Mouse (Mus musculus): Measurements from ENCODE around the gene Wnt3a. TPM values are rescaled to one million over a fixed set of nuclear protein-coding genes. Genes with fewer than 3 reads are reported as not detected.
A peak's percentile ranks its signal among the peaks of the same experiment; 100 is the strongest.
"Not testable (repeated sequence)": the region's sequence is repeated elsewhere in the genome, so short reads cannot be mapped to it uniquely, and the experiment has no call there.

Gene Wnt3a
- polyA plus RNA-seq, 2 experiments: 1.2 to 1.3 TPM

DNA sequence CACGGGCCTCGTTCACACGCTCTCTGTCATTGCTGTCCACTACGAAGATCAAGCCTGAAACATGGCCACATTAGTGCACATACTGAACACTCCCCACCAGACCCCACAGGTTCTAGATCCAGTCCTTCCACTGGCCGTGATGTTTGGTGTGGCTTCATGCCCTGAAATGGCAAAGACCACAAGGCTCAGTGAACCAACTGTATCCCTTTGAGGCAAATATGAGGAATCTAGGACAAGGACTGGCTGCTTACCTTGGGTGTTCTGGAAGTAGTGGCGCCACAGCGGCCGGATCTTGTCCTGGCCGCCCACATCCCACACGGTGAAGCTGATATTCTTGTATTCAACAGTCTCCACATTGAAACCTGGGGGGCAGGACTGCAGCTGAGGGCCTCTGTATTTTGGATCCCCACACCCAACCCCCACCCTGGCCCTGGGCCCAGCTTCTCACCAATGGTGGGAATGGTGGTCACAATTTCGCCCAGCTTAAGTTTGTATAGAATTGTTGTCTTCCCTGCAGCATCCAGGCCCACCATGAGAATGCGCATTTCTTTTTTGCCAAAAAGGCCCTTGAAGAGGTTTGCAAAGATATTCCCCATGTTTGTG, 77.6 kb downstream of the Wnt3a start:
- 90% methylated on average over 12 of the region's 12 CpGs for WGBS

DNA sequence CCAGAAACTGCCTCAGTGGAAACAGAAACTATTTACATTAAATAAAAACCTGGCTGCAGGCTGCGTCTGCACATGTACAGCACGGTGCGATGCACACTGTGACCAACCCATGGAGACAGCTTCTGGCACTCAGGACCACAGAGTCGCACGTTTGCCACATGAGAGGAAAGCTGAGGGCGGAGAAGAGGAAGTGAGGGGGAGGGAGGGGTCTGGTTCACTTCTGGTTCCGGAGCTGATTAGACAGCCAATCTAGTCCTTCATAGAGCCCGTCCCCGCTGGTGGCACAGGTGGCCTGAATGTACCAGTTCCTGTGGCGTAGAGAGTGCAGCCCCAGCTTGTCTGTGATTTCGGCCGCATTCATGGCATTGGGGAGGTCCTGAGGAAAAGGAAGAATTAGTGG, 78.2 kb downstream of the Wnt3a start:
- not testable (repeated sequence) for H3K27me3 ChIP-seq (ENCODE audit: control insufficient read depth, insufficient read depth, low read length); H3K4me1 ChIP-seq (ENCODE audit: control insufficient read depth, insufficient read depth, low read length); ATAC-seq (ENCODE audit: low FRiP score, low read depth); H3K4me3 ChIP-seq (replicated peaks; ENCODE audit: low read length); H3K9ac ChIP-seq (ENCODE audit: low read depth, low read length, severe bottlenecking); H3K4me2 ChIP-seq (replicated peaks; ENCODE audit: low read depth, low read length, severe bottlenecking); H3K27ac ChIP-seq (replicated peaks; ENCODE audit: low read depth, low read length); DNase-seq (ENCODE audit: low spot score); H3K9me3 ChIP-seq (ENCODE audit: control insufficient read depth, low read length)
- H3K36me3 ChIP-seq (ENCODE audit: control insufficient read depth, insufficient read depth, low read length): peaks cover 55% of the 10 kb centered on the region
- WGBS: 86% methylated on average over 12 of the region's 12 CpGs

More for the DNA sequence above, 77.6 kb downstream of the Wnt3a start:
- H3K27ac ChIP-seq (replicated peaks; ENCODE audit: low read depth, low read length): no peak overlapping the region
- H3K4me3 ChIP-seq (replicated peaks; ENCODE audit: low read length): no peak overlapping the region
- peaks cover 3% of the 10 kb centered on the region; the same call in 1 of the 2 replicates for H3K4me1 ChIP-seq (ENCODE audit: control insufficient read depth, insufficient read depth, low read length)
- H3K9ac ChIP-seq (ENCODE audit: low read depth, low read length, severe bottlenecking): no peak overlapping the region
- no peaks in the 10 kb centered on the region for H3K27me3 ChIP-seq (ENCODE audit: control insufficient read depth, insufficient read depth, low read length)
- peaks cover 62% of the 10 kb centered on the region for H3K36me3 ChIP-seq (ENCODE audit: control insufficient read depth, insufficient read depth, low read length)
- DNase-seq (ENCODE audit: low spot score) (no peak), ATAC-seq (ENCODE audit: low FRiP score, low read depth) (no peak)
- H3K9me3 ChIP-seq (ENCODE audit: control insufficient read depth, low read length): no peaks in the 10 kb centered on the region
- H3K4me2 ChIP-seq (replicated peaks; ENCODE audit: low read depth, low read length, severe bottlenecking): no peak overlapping the region
- TF ChIP-seq POLR2A (IDR thresholded peaks at IDR 0.05; ENCODE audit: borderline replicate concordance, extremely low read depth, insufficient read depth, insufficient read length): no peak

DNA sequence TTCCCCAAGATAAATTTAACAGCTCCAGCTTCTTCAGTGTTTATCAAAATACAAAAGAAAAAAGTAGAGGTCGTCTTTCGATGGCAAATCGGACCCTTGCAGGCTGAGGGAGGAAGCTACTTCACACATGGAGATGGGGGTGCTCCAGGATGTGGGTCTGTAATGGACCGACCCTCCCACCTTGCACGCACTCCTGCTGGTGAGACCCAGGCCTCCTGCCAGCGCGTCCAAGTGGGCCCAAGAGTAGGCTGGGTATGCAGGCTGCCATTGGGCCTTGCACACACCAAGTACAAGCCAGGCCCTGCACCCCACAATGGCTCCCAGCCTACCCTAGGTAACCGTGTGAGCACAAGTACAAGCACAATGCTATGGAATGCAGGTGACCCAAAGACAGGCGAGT, 79.0 kb downstream of the Wnt3a start:
- not testable (repeated sequence) for H3K27me3 ChIP-seq (ENCODE audit: control insufficient read depth, insufficient read depth, low read length); DNase-seq (ENCODE audit: low spot score); H3K27ac ChIP-seq (replicated peaks; ENCODE audit: low read depth, low read length); H3K4me2 ChIP-seq (replicated peaks; ENCODE audit: low read depth, low read length, severe bottlenecking); ATAC-seq (ENCODE audit: low FRiP score, low read depth); H3K9me3 ChIP-seq (ENCODE audit: control insufficient read depth, low read length); H3K9ac ChIP-seq (ENCODE audit: low read depth, low read length, severe bottlenecking); H3K4me3 ChIP-seq (replicated peaks; ENCODE audit: low read length); H3K4me1 ChIP-seq (ENCODE audit: control insufficient read depth, insufficient read depth, low read length)
- 88% methylated on average over 7 of the region's 9 CpGs for WGBS
- peaks cover 56% of the 10 kb centered on the region for H3K36me3 ChIP-seq (ENCODE audit: control insufficient read depth, insufficient read depth, low read length)

DNA sequence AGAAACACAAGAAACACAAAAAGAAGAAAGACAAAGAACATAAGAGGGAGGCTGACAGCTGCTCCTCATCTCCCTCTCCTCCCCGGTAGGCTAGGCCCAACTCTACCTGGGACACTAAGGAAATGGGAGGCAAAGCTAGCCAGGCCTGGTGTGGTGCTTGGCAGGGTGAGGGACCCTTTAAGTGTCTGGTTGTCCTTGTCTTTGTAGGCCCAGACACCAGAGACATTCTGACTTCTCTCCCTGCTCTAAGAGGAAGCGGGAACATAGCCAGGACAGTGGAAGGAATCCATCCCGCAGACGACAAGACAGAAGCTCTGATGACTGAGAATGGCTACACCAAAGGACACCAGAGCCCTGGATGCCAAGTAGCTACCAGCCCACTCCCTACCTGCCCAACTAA, 80.5 kb downstream of the Wnt3a start:
- DNase-seq (ENCODE audit: low spot score) (no peak), ATAC-seq (ENCODE audit: low FRiP score, low read depth) (no peak)
- Histone ChIP-seq H3K9me3 (ENCODE audit: control insufficient read depth, low read length) (no peaks in the 10 kb centered on the region), H3K4me3 (replicated peaks; ENCODE audit: low read length) (no peak overlapping the region), H3K36me3 (ENCODE audit: control insufficient read depth, insufficient read depth, low read length) (peaks cover 62% of the 10 kb centered on the region), H3K9ac (ENCODE audit: low read depth, low read length, severe bottlenecking) (no peak overlapping the region), H3K4me1 (ENCODE audit: control insufficient read depth, insufficient read depth, low read length) (peaks cover 6% of the 10 kb centered on the region; the same call in 1 of the 2 replicates), H3K27ac (replicated peaks; ENCODE audit: low read depth, low read length) (no peak overlapping the region), H3K4me2 (replicated peaks; ENCODE audit: low read depth, low read length, severe bottlenecking) (no peak overlapping the region), H3K27me3 (ENCODE audit: control insufficient read depth, insufficient read depth, low read length) (no peaks in the 10 kb centered on the region)
- no peak for TF ChIP-seq POLR2A (IDR thresholded peaks at IDR 0.05; ENCODE audit: borderline replicate concordance, extremely low read depth, insufficient read depth, insufficient read length)
- WGBS: 83% methylated on average over 4 of the region's 4 CpGs

DNA sequence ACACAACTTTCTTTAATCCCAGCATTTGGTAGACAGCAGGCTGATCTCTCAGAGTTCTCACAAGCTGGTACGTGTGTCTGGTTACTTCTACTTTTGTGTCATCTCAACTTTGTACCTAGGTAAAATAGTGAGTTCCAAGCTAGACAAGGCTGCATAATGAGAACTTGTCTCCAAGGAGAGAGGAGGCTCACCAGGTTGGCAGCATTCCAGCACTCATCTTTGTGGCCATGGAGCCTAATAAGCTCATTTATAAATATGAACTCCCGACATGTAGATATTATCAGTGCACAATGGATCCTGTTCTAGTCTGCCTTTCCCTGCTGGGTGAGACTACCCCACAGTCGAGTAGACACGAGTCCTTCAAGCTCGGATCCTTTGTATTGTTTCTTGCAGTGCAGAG, 81.0 kb downstream of the Wnt3a start:
- TF ChIP-seq POLR2A (IDR thresholded peaks at IDR 0.05; ENCODE audit: borderline replicate concordance, extremely low read depth, insufficient read depth, insufficient read length): no peak
- H3K4me3 ChIP-seq (replicated peaks; ENCODE audit: low read length): peak overlapping the region; percentile 85
- WGBS: 73% methylated on average over 5 of the region's 5 CpGs
- ATAC-seq (ENCODE audit: low FRiP score, low read depth) (no peak), DNase-seq (ENCODE audit: low spot score) (no peak)
- H3K27me3 ChIP-seq (ENCODE audit: control insufficient read depth, insufficient read depth, low read length): no peaks in the 10 kb centered on the region
- peak overlapping the region; percentile 81; the same call in 1 of the 2 replicates for H3K4me2 ChIP-seq (replicated peaks; ENCODE audit: low read depth, low read length, severe bottlenecking)
- no peak overlapping the region for H3K9ac ChIP-seq (ENCODE audit: low read depth, low read length, severe bottlenecking)
- peaks cover 62% of the 10 kb centered on the region for H3K36me3 ChIP-seq (ENCODE audit: control insufficient read depth, insufficient read depth, low read length)
- H3K9me3 ChIP-seq (ENCODE audit: control insufficient read depth, low read length): no peaks in the 10 kb centered on the region
- H3K27ac ChIP-seq (replicated peaks; ENCODE audit: low read depth, low read length): no peak overlapping the region
- H3K4me1 ChIP-seq (ENCODE audit: control insufficient read depth, insufficient read depth, low read length): peaks cover 6% of the 10 kb centered on the region; the same call in 1 of the 2 replicates

All from limb, embryonic 14.5 days (tissue).